Mouse (Mus musculus) cerebellum, postnatal 4 days (tissue): ENCODE measurements at regions not wholly inside any gene's neighbourhood (a gene's known extent, or its start where the extent isn't known, plus 50 kb on each side); places are given as distances from the start of the nearest gene placed in this dataset.
"Not testable (repeated sequence)": the region's sequence is repeated elsewhere in the genome, so short reads cannot be mapped to it uniquely, and the experiment has no call there.

Experiments used
- DNase-seq, 2 experiments: peaks; one replicate each; pipeline ENCODE4 v3.0.0; 2022; ENCODE audit warnings: low spot score in 2 of 2, mixed read lengths in 1 of 2

GRCm38 (mm10) chr14:107214391-107214790 is 1108.4 kb downstream of the Trim52 start:
- DNase-seq: no peak

GRCm38 (mm10) chr14:107264182-107264581 is 1158.2 kb downstream of the Trim52 start:
- DNase-seq: no peak

GRCm38 (mm10) chr14:107280346-107280745 is 1174.3 kb downstream of the Trim52 start:
- not testable (repeated sequence) for DNase-seq

- no peak for DNase-seq
Observed at GRCm38 (mm10) chr14:107329302-107329701, 1223.3 kb downstream of the Trim52 start.

- peak in 1 of 2 experiments; percentile 2 for DNase-seq
Observed at GRCm38 (mm10) chr14:107340205-107340604, 1234.2 kb downstream of the Trim52 start.

GRCm38 (mm10) chr14:107362788-107363187 is 1256.8 kb downstream of the Trim52 start:
- DNase-seq: no peak
